Mouse (Mus musculus) forebrain, embryonic 11.5 days (tissue): ENCODE measurements around the gene Rps2. TPM values are rescaled to one million over a fixed set of nuclear protein-coding genes. Genes with fewer than 3 reads are reported as not detected.
"Not testable (repeated sequence)": the region's sequence is repeated elsewhere in the genome, so short reads cannot be mapped to it uniquely, and the experiment has no call there.

Experiments used
- ATAC-seq: fragments of 200-750 bp; cut with Nextera tagmentation; replicated peaks from 2 replicates; pipeline ENCODE4 v1.8.0; 2017; ENCODE audit warnings: moderate TSS enrichment; ENCODE audit not compliant: low FRiP score
- DNase-seq: peaks from one replicate; pipeline ENCODE4 v3.0.0-alpha.2; 2017; ENCODE audit warnings: low spot score
- H3K27ac ChIP-seq: fragments of 300-500 bp; sonication (generic); 2 replicates; pipeline ENCODE4 v1.5.1; 2014; ENCODE audit warnings: low read depth, low read length
- H3K27me3 ChIP-seq: fragments of 300-500 bp; sonication (generic); 2 replicates; pipeline ENCODE4 v1.6.1; 2014; ENCODE audit warnings: mild to moderate bottlenecking, low read length, mixed read lengths; ENCODE audit not compliant: control insufficient read depth, insufficient read depth
- H3K36me3 ChIP-seq: fragments of 300-500 bp; sonication (generic); 2 replicates; pipeline ENCODE4 v1.6.1; 2014; ENCODE audit warnings: mild to moderate bottlenecking, low read length, moderate library complexity, mixed read lengths; ENCODE audit not compliant: control insufficient read depth, insufficient read depth
- H3K4me1 ChIP-seq: fragments of 300-500 bp; sonication (generic); replicated peaks from 2 replicates; pipeline ENCODE4 v1.6.1; 2014; ENCODE audit warnings: low read length, mixed read lengths; ENCODE audit not compliant: control insufficient read depth, insufficient read depth
- H3K4me2 ChIP-seq: fragments of 300-500 bp; sonication (generic); 2 replicates; pipeline ENCODE4 v1.6.1; 2014; ENCODE audit warnings: low read depth, mild to moderate bottlenecking, low read length, moderate library complexity, mixed read lengths; ENCODE audit not compliant: severe bottlenecking
- H3K4me3 ChIP-seq: fragments of 300-500 bp; sonication (generic); 2 replicates; pipeline ENCODE4 v1.5.1; 2014; ENCODE audit warnings: low read depth, low read length
- H3K9ac ChIP-seq: fragments of 300-500 bp; sonication (generic); 2 replicates; pipeline ENCODE4 v1.6.1; 2014; ENCODE audit warnings: low read length
- H3K9me3 ChIP-seq: fragments of 300-500 bp; sonication (generic); 2 replicates; pipeline ENCODE4 v1.6.1; 2016; ENCODE audit warnings: low read length, mixed read lengths; ENCODE audit not compliant: control insufficient read depth
- WGBS: fragments of 180-500 bp; shearing (Covaris S2); extraction: QIAGEN DNeasy Blood & Tissue Kit; methylation state at CpG from one replicate; pipeline ENCODE4 v1.1.7; 2014; 5-methylcytosine and 5-hydroxymethylcytosine counted together
- polyA plus RNA-seq: library from polyadenylated mRNA; unstranded; fragments of >200 nt; fragmentation: Nextera tagmentation; extraction: Ambion mirVana; gene quantifications from 2 replicates; pipeline ENCODE4 v1.2.1, GENCODE M21; 2014

Gene Rps2
- polyA plus RNA-seq, 1 experiment from 2014 or later, result 1,407 TPM

DNA sequence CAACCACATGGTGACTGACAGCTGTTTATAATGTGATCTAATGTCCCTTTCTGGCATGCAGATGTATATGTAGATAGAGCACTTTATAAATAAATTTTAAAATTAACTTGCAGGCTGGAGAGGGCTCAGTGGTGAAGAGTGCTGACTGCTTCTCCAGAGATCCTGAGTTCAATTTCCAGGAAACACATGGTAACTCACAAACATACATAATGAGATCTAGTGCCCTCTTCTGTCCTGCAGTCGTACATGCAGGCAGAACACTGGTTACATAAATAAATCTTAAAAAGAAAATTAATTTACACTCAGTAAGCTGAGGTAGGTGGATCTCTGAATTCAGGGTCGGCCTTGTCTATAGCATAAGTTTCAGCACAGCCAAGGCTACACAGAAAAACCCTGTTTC is 9.3 kb upstream of the Rps2 start:
- Histone ChIP-seq H3K27me3 (no peaks in the 10 kb centered on the region), H3K9me3 (no peaks in the 10 kb centered on the region), H3K9ac (no peak overlapping the region), H3K36me3 (no peaks in the 10 kb centered on the region; the same call in 1 of the 2 replicates), H3K4me1 (no peaks in the 10 kb centered on the region), H3K27ac (no peak overlapping the region), H3K4me3 (no peak overlapping the region), H3K4me2 (no peak overlapping the region)
- no peak for ATAC-seq
- 35% methylated on average over 2 of the region's 2 CpGs for WGBS
- no peak for DNase-seq

DNA sequence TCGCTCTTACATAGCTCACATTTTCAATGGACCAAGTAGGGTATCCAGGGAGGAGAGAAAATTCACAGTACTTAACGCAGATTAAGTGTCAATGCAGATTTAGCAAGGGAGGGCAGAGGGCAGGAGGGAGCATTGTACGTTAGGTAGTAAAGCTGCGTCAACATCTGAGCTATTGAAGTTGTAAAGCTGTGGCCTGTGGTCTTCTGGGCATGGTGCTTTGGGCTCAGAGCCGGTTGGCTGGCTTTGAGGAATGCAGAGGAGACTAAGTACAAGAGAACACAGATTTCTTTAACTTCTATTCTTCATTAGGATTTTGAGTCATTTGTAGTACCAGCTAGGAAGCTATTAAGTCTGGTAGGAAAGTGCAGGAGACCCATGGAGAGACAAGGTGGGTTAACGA is 2.4 kb upstream of the Rps2 start:
- Histone ChIP-seq H3K9ac (no peak overlapping the region), H3K9me3 (no peaks in the 10 kb centered on the region), H3K36me3 (no peaks in the 10 kb centered on the region), H3K27ac (no peak overlapping the region), H3K4me1 (no peaks in the 10 kb centered on the region; the same call in 1 of the 2 replicates), H3K27me3 (no peaks in the 10 kb centered on the region), H3K4me2 (no peak overlapping the region), H3K4me3 (no peak overlapping the region)
- 43% methylated on average over 6 of the region's 6 CpGs for WGBS
- DNase-seq (no peak), ATAC-seq (no peak)

DNA sequence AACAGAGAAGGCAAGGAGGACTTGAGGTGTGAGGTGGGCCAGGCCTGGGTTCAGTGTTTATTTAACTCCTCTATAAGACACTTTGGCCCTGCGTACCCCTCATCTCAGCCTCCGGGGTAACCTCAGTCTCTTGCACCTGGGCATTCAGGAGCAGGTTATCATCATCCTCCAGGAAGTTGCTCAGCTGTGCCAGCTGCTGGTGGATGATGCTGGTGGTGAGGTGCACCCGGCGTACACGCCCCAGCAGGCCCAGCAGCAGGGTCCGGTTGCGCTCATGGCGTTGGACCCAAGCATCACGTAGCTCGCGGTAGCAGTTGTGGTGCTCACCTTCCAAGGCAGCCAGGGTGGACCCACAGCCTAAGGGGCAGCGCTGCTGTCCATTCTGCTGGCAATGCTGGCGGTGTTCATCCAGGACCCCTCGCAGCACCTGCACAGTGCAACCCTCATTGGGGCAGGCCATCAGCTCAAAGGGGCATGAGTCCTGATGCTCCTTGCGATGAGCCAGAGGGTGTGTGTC is 1.7 kb upstream of the Rps2 start:
- no peaks in the 10 kb centered on the region for H3K27me3 ChIP-seq
- H3K36me3 ChIP-seq, result peaks cover under 1% of the 10 kb centered on the region
- DNase-seq (peak; percentile 52), ATAC-seq (no peak)
- no peak overlapping the region for H3K27ac ChIP-seq
- no peaks in the 10 kb centered on the region for H3K9me3 ChIP-seq
- H3K4me2 ChIP-seq, result no peak overlapping the region
- no peak overlapping the region for H3K9ac ChIP-seq
- H3K4me1 ChIP-seq, result peaks cover under 1% of the 10 kb centered on the region
- H3K4me3 ChIP-seq, result no peak overlapping the region
- WGBS, result 95% methylated on average over 15 of the region's 15 CpGs

DNA sequence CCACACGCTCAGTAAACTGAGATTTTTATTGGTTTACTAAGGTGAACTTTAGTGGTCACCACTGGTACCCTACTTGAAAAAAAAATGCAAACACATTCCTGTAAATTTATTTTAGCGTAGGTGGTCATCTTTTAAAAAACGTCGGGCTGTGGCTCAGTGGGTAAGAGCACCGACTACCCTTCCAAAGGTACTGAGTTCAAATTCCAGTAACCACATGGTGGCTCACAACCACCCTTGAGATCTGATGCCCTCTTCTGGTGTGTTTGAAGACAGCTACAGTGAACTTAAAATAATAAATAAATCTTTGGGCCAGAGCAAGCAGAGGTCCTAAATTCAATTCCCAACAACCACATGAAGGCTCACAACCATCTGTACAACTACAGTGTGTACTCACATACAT is 1.0 kb downstream of the Rps2 start:
- H3K27me3 ChIP-seq, H3K36me3 ChIP-seq, ATAC-seq, DNase-seq, H3K27ac ChIP-seq, H3K9me3 ChIP-seq: not testable (repeated sequence)
- Histone ChIP-seq H3K4me3 (peak overlapping the region; percentile 61), H3K9ac (peak overlapping the region; percentile 76), H3K4me1 (peaks cover 13% of the 10 kb centered on the region), H3K4me2 (peak overlapping the region; percentile 57)
- 66% methylated on average over 5 of the region's 5 CpGs for WGBS

DNA sequence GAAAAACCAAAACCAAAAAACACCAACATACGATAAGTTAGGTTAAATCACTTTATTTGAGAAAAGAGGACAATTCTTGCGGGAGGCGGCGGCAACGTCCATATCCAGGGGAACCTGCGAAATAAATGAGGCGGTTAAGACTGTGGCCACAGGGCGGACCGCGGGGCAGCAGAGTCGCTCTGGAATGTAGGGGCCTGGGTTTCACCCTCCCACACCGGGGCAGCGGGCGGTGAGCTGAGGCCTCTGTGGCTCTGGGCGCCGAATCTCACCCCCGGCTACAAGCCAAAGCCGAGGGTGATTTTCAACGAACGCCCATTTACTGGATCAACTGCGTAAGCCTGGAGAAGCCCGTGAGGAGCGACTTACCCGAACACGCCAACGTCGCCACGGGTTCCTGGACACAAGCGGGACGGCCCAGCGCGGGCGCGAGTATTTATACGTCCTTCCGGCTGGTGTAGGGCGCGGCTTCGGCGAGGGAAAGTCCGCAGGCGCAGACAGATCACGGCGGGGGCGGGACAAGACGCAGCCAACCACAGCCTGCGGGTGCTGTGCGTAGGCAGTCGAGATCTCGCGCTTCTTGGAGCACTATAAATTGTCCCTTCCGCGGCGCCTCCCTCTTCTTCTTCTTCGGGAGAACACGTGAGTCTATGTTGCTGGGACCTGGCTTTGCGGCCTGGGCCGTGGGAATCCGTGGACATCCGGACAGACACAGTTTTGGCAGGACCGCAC is 1.7 kb downstream of the Rps2 start:
- no peaks in the 10 kb centered on the region for H3K27me3 ChIP-seq
- H3K4me3 ChIP-seq, result peak overlapping the region; percentile 61
- peak overlapping the region; percentile 82 for H3K9ac ChIP-seq
- H3K36me3 ChIP-seq, result peaks cover 3% of the 10 kb centered on the region
- H3K4me1 ChIP-seq, result peaks cover 13% of the 10 kb centered on the region
- peak overlapping the region; percentile 68 for H3K27ac ChIP-seq
- under 1% methylated on average over 60 of the region's 61 CpGs for WGBS
- DNase-seq, result peak; percentile 99
- ATAC-seq, result peak; percentile 97
- no peaks in the 10 kb centered on the region for H3K9me3 ChIP-seq
- H3K4me2 ChIP-seq, result peak overlapping the region; percentile 90

DNA sequence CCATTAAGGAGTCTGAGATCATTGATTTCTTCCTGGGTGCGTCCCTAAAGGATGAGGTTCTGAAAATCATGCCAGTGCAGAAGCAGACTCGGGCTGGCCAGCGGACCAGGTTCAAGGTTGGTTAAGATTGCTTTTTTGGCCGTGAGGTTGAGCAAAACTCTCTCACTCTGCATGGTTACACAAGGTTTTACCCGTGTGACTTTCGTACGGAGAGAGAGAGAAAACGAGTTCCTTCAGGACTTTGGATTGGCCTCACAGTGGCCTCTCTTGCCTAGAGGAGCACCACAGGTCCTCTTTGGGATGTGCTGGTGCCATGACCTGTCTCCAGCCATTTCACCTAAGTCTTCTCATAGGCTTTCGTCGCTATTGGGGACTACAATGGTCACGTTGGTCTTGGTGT is 2.7 kb downstream of the Rps2 start:
- H3K36me3 ChIP-seq, H3K27ac ChIP-seq, DNase-seq, H3K27me3 ChIP-seq, H3K9me3 ChIP-seq, ATAC-seq: not testable (repeated sequence)
- Histone ChIP-seq H3K9ac (peak overlapping the region; percentile 82), H3K4me1 (peaks cover 13% of the 10 kb centered on the region), H3K4me3 (peak overlapping the region; percentile 61), H3K4me2 (peak overlapping the region; percentile 90)
- 1% methylated on average over 11 of the region's 11 CpGs for WGBS

DNA sequence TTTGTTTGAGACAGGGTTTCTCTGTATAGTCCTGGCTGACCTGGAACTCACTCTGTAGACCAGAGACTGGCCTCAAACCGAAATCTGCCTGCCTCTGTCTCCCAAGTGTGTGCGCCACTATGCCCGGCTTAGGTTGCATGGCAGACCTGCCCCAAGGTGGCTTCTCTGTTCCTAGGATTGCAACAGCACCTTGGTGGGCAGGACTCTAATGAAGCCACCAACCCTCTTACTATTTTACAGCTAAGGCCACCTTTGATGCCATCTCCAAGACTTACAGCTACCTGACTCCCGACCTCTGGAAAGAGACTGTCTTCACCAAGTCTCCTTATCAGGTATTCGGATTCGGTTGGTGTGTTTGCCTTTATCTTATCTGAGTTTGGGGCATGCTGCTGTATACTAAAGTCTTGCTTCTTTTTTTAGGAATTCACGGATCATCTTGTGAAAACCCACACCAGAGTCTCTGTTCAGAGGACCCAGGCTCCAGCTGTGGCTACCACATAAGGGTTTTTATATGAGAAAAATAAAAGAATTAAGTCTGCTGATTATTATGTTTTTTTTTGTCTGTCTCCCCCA is 3.6 kb downstream of the Rps2 start:
- Histone ChIP-seq H3K9ac (peak overlapping the region; percentile 48), H3K4me3 (peak overlapping the region; percentile 61), H3K4me1 (peaks cover 13% of the 10 kb centered on the region), H3K4me2 (peak overlapping the region; percentile 50)
- H3K9me3 ChIP-seq, H3K36me3 ChIP-seq, DNase-seq, H3K27ac ChIP-seq, H3K27me3 ChIP-seq, ATAC-seq: not testable (repeated sequence)
- 69% methylated on average over 7 of the region's 7 CpGs for WGBS

DNA sequence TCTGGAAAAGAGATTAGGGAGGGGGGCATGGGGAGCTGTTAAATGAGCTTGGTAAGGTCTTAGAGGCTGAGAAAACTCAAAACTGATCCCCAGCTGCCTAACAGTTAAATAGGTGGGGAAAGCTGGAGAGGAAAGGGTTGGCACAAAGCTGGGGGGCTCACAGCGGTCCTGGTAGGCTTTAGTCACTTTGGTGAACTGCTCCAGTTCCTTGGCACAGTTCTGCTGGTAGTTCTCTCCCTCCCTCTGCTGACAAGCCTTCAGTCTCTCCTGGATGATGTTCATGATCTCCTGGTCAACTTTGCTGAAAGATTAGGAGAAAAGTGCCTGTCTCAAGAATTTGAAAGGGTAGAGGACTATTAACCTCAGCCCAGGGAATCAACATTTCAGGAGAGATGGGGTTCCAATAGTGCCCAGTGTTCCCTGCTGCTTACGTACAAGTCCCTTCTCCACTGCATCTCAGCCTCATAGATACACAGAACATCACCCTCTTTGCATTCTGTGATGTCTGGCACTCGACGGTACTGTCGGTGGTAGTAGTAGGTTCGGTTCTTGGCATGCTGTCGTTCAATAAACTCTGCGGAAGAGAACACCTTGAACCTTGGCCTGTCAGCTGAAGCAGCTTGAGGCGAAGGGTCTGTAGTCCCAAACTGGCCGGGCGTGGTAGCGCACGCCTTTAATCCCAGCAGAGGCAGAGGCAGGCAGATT is 4.5 kb downstream of the Rps2 start:
- WGBS, result 41% methylated on average over 13 of the region's 13 CpGs
- Histone ChIP-seq H3K9me3 (no peaks in the 10 kb centered on the region), H3K27ac (no peak overlapping the region), H3K9ac (peak overlapping the region; percentile 1; the same call in 1 of the 2 replicates), H3K36me3 (peaks cover 3% of the 10 kb centered on the region), H3K27me3 (no peaks in the 10 kb centered on the region), H3K4me1 (peaks cover 13% of the 10 kb centered on the region), H3K4me2 (peak overlapping the region; percentile 18; the same call in 1 of the 2 replicates), H3K4me3 (0 out of 2 replicates have a peak overlapping the region, but pooled peaks have one; percentile 61)
- ATAC-seq (no peak), DNase-seq (peak; percentile 55)
